Mouse (Mus musculus) intestine, embryonic 16.5 days (tissue): ENCODE measurements around the gene Rtca. TPM values are rescaled to one million over a fixed set of nuclear protein-coding genes. Genes with fewer than 3 reads are reported as not detected.
A peak's percentile ranks its signal among the peaks of the same experiment; 100 is the strongest.

ENCODE experiments used
- ATAC-seq: fragments of 200-750 bp; cut with Nextera tagmentation; 2 replicates; pipeline ENCODE4 v1.8.0; 2017; ENCODE audit warnings: moderate TSS enrichment, moderate library complexity
- H3K27ac ChIP-seq: fragments of 300-500 bp; sonication (generic); 2 replicates; pipeline ENCODE4 v1.5.1; 2014; ENCODE audit warnings: mild to moderate bottlenecking, low read length
- H3K27me3 ChIP-seq: fragments of 300-500 bp; sonication (generic); replicated peaks from 2 replicates; pipeline ENCODE4 v1.6.1; 2014; ENCODE audit warnings: low read length, control low read depth, mixed read lengths; ENCODE audit not compliant: control insufficient read depth, insufficient read depth
- H3K36me3 ChIP-seq: fragments of 300-500 bp; sonication (generic); 2 replicates; pipeline ENCODE4 v1.6.1; 2014; ENCODE audit warnings: low read length, control low read depth; ENCODE audit not compliant: control insufficient read depth, insufficient read depth
- H3K4me1 ChIP-seq: fragments of 300-500 bp; sonication (generic); 2 replicates; pipeline ENCODE4 v1.6.1; 2014; ENCODE audit warnings: low read length, control low read depth, mixed read lengths; ENCODE audit not compliant: control insufficient read depth, insufficient read depth
- H3K4me2 ChIP-seq: fragments of 300-500 bp; sonication (generic); 2 replicates; pipeline ENCODE4 v1.6.1; 2014; ENCODE audit warnings: low read depth, low read length, control low read depth
- H3K4me3 ChIP-seq: fragments of 300-500 bp; sonication (generic); 2 replicates; pipeline ENCODE4 v1.5.1; 2014; ENCODE audit warnings: mild to moderate bottlenecking, low read length
- H3K9ac ChIP-seq: fragments of 300-500 bp; sonication (generic); 2 replicates; pipeline ENCODE4 v1.6.1; 2014; ENCODE audit warnings: low read depth, low read length
- H3K9me3 ChIP-seq: fragments of 300-500 bp; sonication (generic); 2 replicates; pipeline ENCODE4 v1.6.1; 2016; ENCODE audit warnings: low read length, control low read depth; ENCODE audit not compliant: control insufficient read depth
- WGBS: fragments of 180-500 bp; shearing (Covaris S2); extraction: QIAGEN DNeasy Blood & Tissue Kit; methylation state at CpG from one replicate; pipeline ENCODE4 v1.1.7; 2014; 5-methylcytosine and 5-hydroxymethylcytosine counted together
- polyA plus RNA-seq: library from polyadenylated mRNA; unstranded; fragments of >200 nt; fragmentation: Nextera tagmentation; extraction: Ambion mirVana; gene quantifications from 2 replicates; pipeline ENCODE4 v1.2.1, GENCODE M21; 2015

The Rtca gene
- 56.9 and 62.2 TPM in 2 replicates for polyA plus RNA-seq

DNA sequence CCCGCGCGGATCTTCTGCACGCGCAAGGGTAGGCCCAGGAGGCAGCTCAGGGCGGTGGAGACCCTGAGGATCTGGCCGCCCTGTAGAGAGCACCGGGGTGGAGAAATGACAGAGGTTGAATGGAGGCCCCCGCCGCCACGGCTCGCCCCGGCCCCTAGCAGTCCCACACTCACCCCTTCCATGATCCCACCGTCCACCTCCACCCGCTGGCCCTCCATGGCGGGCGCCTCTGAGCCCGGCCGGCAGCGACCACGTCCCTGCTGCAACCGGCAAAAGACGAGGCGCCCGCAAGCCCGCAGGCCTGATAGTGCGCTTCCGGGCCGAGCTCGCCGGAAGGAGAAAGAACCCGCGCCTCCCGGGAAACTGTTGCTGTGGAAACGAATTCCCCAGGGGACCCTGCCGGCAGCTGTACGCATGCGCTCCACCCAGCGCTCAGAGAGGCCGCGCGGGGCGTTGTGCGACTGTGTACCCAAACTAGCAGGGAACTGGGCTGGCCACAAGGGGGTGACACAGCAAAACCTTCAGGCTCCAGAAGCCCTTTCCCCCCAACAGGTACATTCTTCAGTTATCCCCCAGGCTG, at the start of gene Rtca:
Gene Rtca, minus strand, starts transcription at position 437 of the 580 bp plus-strand sequence.
- ATAC-seq = peak; percentile 96
- Histone ChIP-seq H3K4me1 (peaks cover 16% of the 10 kb centered on the region), H3K9me3 (no peaks in the 10 kb centered on the region), H3K27ac (peak within 1 kb of the TSS; percentile 66), H3K4me3 (peak within 1 kb of the TSS; percentile 93), H3K36me3 (peaks cover 6% of the 10 kb centered on the region; the same call in 1 of the 2 replicates), H3K4me2 (peak within 1 kb of the TSS; percentile 74), H3K27me3 (no peaks in the 10 kb centered on the region), H3K9ac (peak within 1 kb of the TSS; percentile 87)
- WGBS = under 1% methylated on average over 44 of the region's 44 CpGs

DNA sequence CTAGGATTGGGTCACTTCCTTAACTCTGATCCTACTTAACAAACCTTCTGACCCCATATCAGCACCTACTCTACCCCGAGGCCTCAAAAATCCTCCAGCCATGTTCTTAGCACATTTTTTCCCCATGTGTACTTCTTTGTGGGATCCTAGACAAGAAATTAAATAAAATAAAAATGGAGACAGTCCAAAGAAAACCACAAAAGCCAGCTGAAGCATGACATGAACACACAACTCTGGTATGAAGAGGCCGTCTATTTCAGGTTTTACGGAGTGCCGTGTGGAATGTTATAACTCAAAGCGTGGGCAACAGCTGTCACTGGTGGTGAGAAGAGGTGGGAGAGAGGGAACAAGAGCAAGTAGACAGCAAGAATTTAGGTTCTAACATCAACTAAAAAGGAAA, 43.4 kb upstream of the Rtca start:
- Histone ChIP-seq H3K9me3 (no peaks in the 10 kb centered on the region), H3K4me2 (no peak overlapping the region), H3K4me1 (no peaks in the 10 kb centered on the region), H3K27me3 (no peaks in the 10 kb centered on the region), H3K27ac (no peak overlapping the region), H3K9ac (no peak overlapping the region), H3K4me3 (no peak overlapping the region), H3K36me3 (no peaks in the 10 kb centered on the region)
- WGBS = 93% methylated on average over 5 of the region's 5 CpGs
- no peak for ATAC-seq

DNA sequence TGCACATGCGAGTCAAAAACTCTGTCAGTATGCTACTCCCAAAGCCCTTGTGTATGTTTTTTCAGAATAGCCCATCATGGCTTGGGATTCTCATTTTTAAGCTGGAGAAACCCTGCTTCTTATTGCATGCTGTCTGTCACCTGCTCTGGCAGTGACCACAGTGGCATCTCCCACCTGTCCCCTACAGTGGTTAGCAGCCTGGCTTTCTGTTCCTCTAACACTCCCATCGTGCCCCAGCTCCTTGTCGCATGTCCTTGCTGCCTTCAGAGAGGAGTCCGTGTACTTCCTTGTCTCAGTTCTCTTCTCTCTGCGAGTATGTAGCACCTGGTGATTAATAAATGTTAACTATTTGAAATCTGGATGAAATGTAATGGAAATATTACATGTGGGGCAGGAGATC, 39.4 kb upstream of the Rtca start:
- 76% methylated on average over 5 of the region's 5 CpGs for WGBS
- Histone ChIP-seq H3K9ac (no peak overlapping the region), H3K27me3 (no peaks in the 10 kb centered on the region)

DNA sequence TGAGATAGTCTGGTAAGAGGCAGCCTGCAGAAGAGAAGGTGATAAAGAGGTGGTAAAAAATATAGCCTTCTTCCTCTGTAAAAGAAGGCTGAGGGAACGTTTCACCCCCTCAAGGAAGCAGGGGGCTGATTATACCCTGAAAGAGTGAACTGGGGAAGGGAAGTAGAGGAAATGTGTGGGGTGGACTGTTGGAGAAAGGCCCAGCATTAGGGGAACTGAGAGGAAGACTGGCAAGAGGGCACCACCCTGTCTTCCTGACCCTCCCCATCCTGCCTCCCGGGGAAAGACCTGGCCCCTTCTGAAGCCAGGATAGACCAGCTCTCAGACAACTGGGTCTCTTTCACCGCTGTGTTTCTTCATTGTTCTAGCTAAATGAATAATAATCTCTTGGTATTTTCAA, 34.5 kb upstream of the Rtca start:
- no peaks in the 10 kb centered on the region for H3K4me1 ChIP-seq
- H3K27ac ChIP-seq = no peak overlapping the region
- ATAC-seq = no peak
- no peak overlapping the region for H3K4me3 ChIP-seq
- no peak overlapping the region for H3K9ac ChIP-seq
- WGBS = 66% methylated on average over 3 of the region's 3 CpGs
- no peak overlapping the region for H3K4me2 ChIP-seq
- H3K36me3 ChIP-seq = peaks cover 6% of the 10 kb centered on the region
- no peaks in the 10 kb centered on the region for H3K9me3 ChIP-seq
- H3K27me3 ChIP-seq = no peaks in the 10 kb centered on the region

More for the DNA sequence above, 39.4 kb upstream of the Rtca start:
- H3K4me3 ChIP-seq = no peak overlapping the region
- H3K4me2 ChIP-seq = no peak overlapping the region
- H3K9me3 ChIP-seq = no peaks in the 10 kb centered on the region
- H3K27ac ChIP-seq = no peak overlapping the region
- no peak for ATAC-seq
- H3K4me1 ChIP-seq = no peaks in the 10 kb centered on the region
- H3K36me3 ChIP-seq = no peaks in the 10 kb centered on the region; the same call in 1 of the 2 replicates

DNA sequence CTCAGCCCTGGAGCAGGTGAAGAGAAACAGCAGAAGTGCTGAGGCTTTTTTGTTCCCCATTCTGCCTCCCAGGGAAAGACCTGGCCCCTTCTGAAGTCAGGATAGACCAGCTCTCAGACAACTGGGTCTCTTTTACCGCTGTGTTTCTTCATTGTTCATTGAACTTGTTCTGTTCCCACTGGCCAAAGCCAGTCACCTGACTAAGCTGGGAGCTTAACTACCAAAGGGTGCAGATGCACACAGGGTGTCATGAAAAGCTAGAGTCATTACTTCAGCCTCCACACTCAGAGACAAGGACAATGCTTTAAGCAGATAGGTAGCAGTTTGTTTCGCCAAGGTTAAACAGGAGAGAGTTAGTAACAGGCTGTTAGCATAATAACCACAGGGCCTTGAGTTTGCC, 34.1 kb upstream of the Rtca start:
- no peaks in the 10 kb centered on the region for H3K27me3 ChIP-seq
- H3K9me3 ChIP-seq = no peaks in the 10 kb centered on the region
- H3K4me3 ChIP-seq = no peak overlapping the region
- no peak overlapping the region for H3K27ac ChIP-seq
- no peak overlapping the region for H3K9ac ChIP-seq
- no peak overlapping the region for H3K4me2 ChIP-seq
- WGBS = 70% methylated on average over 2 of the region's 2 CpGs
- no peak for ATAC-seq
- H3K4me1 ChIP-seq = no peaks in the 10 kb centered on the region
- peaks cover 6% of the 10 kb centered on the region for H3K36me3 ChIP-seq

DNA sequence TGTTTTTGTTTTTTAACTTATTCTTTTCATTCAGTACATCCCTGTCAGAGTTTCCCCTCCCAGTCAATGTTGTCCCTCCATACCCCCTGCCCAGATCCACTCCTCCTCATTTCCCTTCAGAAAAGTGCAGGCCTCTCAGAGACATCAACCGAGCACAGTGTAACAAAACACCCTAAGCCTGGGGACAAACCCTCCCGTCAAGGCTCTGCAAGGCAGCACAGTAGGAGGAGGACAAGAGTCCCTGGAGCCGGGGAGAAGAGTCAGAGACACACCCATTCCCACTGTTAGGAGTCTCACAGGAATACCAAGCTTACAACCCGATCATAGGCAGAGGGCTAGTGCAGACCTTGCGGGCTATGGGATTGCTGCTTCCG, 29.2 kb upstream of the Rtca start:
- WGBS = 55% methylated on average over 6 of the region's 6 CpGs
- no peak for ATAC-seq
- no peaks in the 10 kb centered on the region for H3K27me3 ChIP-seq

DNA sequence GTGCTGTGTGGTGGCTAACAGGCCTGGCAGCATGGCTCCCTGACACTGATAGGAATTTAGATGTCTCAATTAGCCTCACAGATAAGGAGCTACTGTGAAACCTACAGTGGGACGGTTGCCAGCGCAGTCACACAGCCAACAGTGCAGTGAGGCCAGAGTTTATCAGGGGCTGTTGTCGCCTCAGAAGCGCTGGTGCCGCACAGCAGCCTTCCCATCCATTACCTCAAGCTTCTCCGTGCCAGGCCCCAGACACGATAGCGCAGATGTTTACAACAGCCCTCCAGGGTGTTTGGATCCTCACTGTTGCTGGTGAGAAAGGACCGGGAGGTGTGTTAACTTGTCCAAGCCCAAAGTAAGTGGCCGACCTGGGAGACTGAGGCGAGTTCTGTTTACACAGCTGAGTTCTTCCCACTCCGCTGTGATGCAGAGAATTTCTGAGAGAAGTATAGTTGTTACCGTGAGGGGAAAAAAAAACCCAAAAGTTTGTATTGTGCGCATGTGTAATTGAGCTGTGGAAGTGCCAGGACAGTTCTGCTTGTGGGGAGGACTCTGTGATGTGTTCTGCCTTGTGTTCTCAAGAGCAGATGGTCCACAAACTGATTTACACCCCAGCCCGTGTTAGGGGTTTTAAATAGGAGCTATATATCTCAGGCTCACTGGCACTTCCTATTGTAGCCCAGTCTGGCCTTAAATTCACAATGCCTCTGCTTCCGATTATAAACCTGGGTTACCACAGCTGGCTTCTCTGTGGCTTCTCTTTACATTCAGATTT, 28.6 kb upstream of the Rtca start:
- Histone ChIP-seq H3K9ac (no peak overlapping the region), H3K36me3 (peaks cover 6% of the 10 kb centered on the region; the same call in 1 of the 2 replicates), H3K4me1 (no peaks in the 10 kb centered on the region), H3K9me3 (no peaks in the 10 kb centered on the region), H3K4me2 (no peak overlapping the region), H3K4me3 (no peak overlapping the region), H3K27ac (no peak overlapping the region), H3K27me3 (no peaks in the 10 kb centered on the region)
- peak; percentile 68 for ATAC-seq
- WGBS = 44% methylated on average over 16 of the region's 16 CpGs

More for the DNA sequence above, 29.2 kb upstream of the Rtca start:
- Histone ChIP-seq H3K9me3 (no peaks in the 10 kb centered on the region), H3K4me3 (no peak overlapping the region), H3K4me2 (no peak overlapping the region), H3K9ac (no peak overlapping the region), H3K27ac (no peak overlapping the region), H3K36me3 (peaks cover 6% of the 10 kb centered on the region; the same call in 1 of the 2 replicates), H3K4me1 (no peaks in the 10 kb centered on the region)

DNA sequence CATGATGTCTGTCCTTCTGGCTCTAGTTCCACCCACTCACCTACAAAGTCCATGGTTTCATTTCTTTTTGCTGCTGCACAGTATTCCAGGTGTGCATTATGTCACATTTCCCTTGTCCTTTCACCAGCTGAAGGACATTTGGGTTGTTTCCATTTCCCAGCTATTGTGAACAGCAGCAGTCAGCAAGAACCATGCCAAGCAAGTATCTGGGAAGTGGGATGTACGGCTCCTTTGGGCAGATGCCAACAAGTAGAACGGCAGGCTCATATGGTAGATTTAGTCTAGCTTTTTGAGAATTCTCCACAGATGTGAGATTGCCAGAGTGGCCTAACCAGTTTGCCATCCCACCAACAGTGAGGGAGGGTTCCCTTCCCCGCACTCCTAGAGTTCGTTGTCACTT, 22.8 kb upstream of the Rtca start:
- Histone ChIP-seq H3K4me3 (no peak overlapping the region), H3K9ac (no peak overlapping the region), H3K27ac (no peak overlapping the region), H3K27me3 (no peaks in the 10 kb centered on the region), H3K4me1 (no peaks in the 10 kb centered on the region), H3K36me3 (no peaks in the 10 kb centered on the region), H3K4me2 (no peak overlapping the region), H3K9me3 (no peaks in the 10 kb centered on the region)
- 79% methylated on average over 4 of the region's 4 CpGs for WGBS
- no peak for ATAC-seq

DNA sequence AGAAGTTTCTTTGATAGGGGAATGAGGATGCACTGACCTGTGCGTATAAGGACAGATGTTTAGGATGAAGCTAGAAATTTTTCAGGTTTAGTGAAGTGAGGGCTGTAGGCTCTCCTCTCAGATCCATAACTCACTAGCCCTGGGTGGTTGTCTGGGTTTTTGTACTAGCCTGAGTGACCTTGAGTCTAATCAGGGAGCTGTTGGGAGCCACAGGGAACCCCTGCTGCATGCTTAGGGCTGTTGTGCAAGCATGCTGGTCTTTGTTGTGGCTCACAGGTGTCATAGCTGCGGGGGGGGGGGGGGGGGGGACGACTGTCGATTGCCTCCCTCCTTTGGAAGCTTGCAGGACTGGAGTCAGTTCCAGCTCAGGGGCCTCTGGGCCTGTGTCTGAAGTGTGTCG, 21.7 kb upstream of the Rtca start:
- Histone ChIP-seq H3K9ac (no peak overlapping the region), H3K4me3 (no peak overlapping the region), H3K4me2 (no peak overlapping the region), H3K36me3 (no peaks in the 10 kb centered on the region), H3K9me3 (no peaks in the 10 kb centered on the region), H3K27ac (no peak overlapping the region), H3K27me3 (no peaks in the 10 kb centered on the region), H3K4me1 (no peaks in the 10 kb centered on the region)
- 50% methylated on average over 4 of the region's 5 CpGs for WGBS
- ATAC-seq = no peak
